Mouse (Mus musculus) bone marrow macrophage, adult 2 months (primary cell): ENCODE measurements at regions not wholly inside any gene's neighbourhood (a gene's known extent, or its start where the extent isn't known, plus 50 kb on each side); places are given as distances from the start of the nearest gene placed in this dataset.

ENCODE experiments used
- CTCF ChIP-seq: IDR thresholded peaks from 2 replicates; pipeline ENCODE4 v1.5.1; 2012; ENCODE audit warnings: low read depth, mild to moderate bottlenecking, low read length, moderate library complexity
- POLR2A ChIP-seq: IDR thresholded peaks from 2 replicates; pipeline ENCODE4 v1.6.1; 2012; ENCODE audit warnings: mild to moderate bottlenecking, low read depth, low read length, borderline replicate concordance

DNA sequence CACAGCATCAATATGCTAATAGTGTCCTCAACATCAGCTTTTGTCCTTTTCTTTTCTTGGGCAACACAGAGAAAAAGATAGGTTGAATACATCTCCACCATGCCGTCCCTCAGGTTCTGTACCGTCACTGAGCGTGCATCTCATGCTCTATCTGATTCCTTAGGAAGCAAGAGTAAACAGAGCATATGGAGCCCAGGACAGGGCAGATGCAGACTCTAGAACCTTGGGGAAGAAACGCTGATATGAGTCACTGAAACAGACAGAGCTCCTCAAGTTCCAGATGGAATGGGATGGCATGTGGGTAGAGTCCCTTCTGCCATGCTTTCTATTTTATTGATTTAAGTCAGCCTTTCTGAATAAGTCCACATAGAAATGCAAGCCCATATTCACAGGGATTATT lies 206.9 kb downstream of the Hace1 start:
- TF ChIP-seq CTCF (no peak), POLR2A (no peak)
